Mouse (Mus musculus): ENCODE measurements at regions not wholly inside any gene's neighbourhood (a gene's known extent, or its start where the extent isn't known, plus 50 kb on each side); places are given as distances from the start of the nearest gene placed in this dataset.

GRCm38 (mm10) chr2:92518891-92519290 is 58.6 kb upstream of the Slc35c1 start:
- Histone ChIP-seq H3K4me1 (ENCODE audit: control insufficient read depth, insufficient read depth, low read length) (no peaks in the 10 kb centered on the region), H3K4me3 (replicated peaks; ENCODE audit: insufficient read depth, low read depth, low read length) (no peak overlapping the region), H3K27me3 (ENCODE audit: control insufficient read depth, insufficient read depth, low read length) (no peaks in the 10 kb centered on the region), H3K27ac (ENCODE audit: insufficient read depth, low read length) (no peak overlapping the region)
- TF ChIP-seq POLR2A (IDR thresholded peaks at IDR 0.05; ENCODE audit: borderline replicate concordance, insufficient read depth, low read length) (no peak), CTCF (IDR thresholded peaks at IDR 0.05; ENCODE audit: borderline replicate concordance, insufficient read depth, low read depth, low read length) (no peak)
- 76% methylated on average over 8 of the region's 8 CpGs for WGBS
- no peak for DNase-seq

- WGBS = 59% methylated on average over 6 of the region's 6 CpGs
- no peak overlapping the region for H3K27ac ChIP-seq (ENCODE audit: insufficient read depth, low read length)
These were observed 54.6 kb upstream of the Slc35c1 start for GRCm38 (mm10) chr2:92514961-92515360.

GRCm38 (mm10) chr2:92511771-92512744 is 51.7 kb upstream of the Slc35c1 start:
- H3K27ac ChIP-seq (ENCODE audit: insufficient read depth, low read length) = no peak overlapping the region

More at GRCm38 (mm10) chr2:92514961-92515360, 54.6 kb upstream of the Slc35c1 start:
- Histone ChIP-seq H3K4me3 (replicated peaks; ENCODE audit: insufficient read depth, low read depth, low read length) (no peak overlapping the region), H3K4me1 (ENCODE audit: control insufficient read depth, insufficient read depth, low read length) (peaks cover 2% of the 10 kb centered on the region; the same call in 1 of the 2 replicates), H3K27me3 (ENCODE audit: control insufficient read depth, insufficient read depth, low read length) (no peaks in the 10 kb centered on the region)
- no peak for DNase-seq
- no peak for TF ChIP-seq POLR2A (IDR thresholded peaks at IDR 0.05; ENCODE audit: borderline replicate concordance, insufficient read depth, low read length)

More at GRCm38 (mm10) chr2:92511771-92512744, 51.7 kb upstream of the Slc35c1 start:
- no peak for TF ChIP-seq CTCF (IDR thresholded peaks at IDR 0.05; ENCODE audit: borderline replicate concordance, insufficient read depth, low read depth, low read length)
- no peaks in the 10 kb centered on the region for H3K27me3 ChIP-seq (ENCODE audit: control insufficient read depth, insufficient read depth, low read length)
- WGBS = 71% methylated on average over 6 of the region's 6 CpGs
- H3K4me3 ChIP-seq (replicated peaks; ENCODE audit: insufficient read depth, low read depth, low read length) = no peak overlapping the region
- H3K4me1 ChIP-seq (ENCODE audit: control insufficient read depth, insufficient read depth, low read length) = peaks cover 2% of the 10 kb centered on the region; the same call in 1 of the 2 replicates
- no peak for DNase-seq

All from cerebellum, adult 2 months (tissue).